Mouse (Mus musculus): ENCODE results near the gene Gm38392. TPM values are rescaled to one million over a fixed set of nuclear protein-coding genes. Genes with fewer than 3 reads are reported as not detected.
"Not testable (repeated sequence)": the region's sequence is repeated elsewhere in the genome, so short reads cannot be mapped to it uniquely, and the experiment has no call there.

Gm38392 gene
- polyA plus RNA-seq, 1 experiment from 2014 or later, result 0.20 TPM

- WGBS (ENCODE audit: insufficient replicate concordance), result under 1% methylated on average over 44 of the region's 44 CpGs
- Histone ChIP-seq H3K9me3 (replicated peaks) (no peaks in the 10 kb centered on the region), H3K27ac (peak within 1 kb of the TSS; percentile 94), H3K27me3 (replicated peaks) (no peaks in the 10 kb centered on the region), H3K9ac (peak within 1 kb of the TSS; percentile 80), H3K36me3 (peaks cover 35% of the 10 kb centered on the region), H3K4me1 (peaks cover 27% of the 10 kb centered on the region), H3K4me3 (peak within 1 kb of the TSS; percentile 72), H3K4me2 (peak within 1 kb of the TSS; percentile 79)
- peak; percentile 97 for ATAC-seq
These were observed 9.7 kb upstream of the Gm38392 start, which contains the start of the genes Tsacc and Cct3 for GRCm38 (mm10) chr3:88296561-88297318. Tsacc (minus strand) TSS chr3:88296999. Cct3 (plus strand) TSS chr3:88297116.

GRCm38 (mm10) chr3:88296110-88296560 lies 9.1 kb upstream of the Gm38392 start:
- Histone ChIP-seq H3K27ac (peak overlapping the region; percentile 94), H3K4me2 (peak overlapping the region; percentile 76), H3K9ac (peak overlapping the region; percentile 71), H3K27me3 (replicated peaks) (no peaks in the 10 kb centered on the region), H3K9me3 (replicated peaks) (no peaks in the 10 kb centered on the region), H3K4me1 (peaks cover 27% of the 10 kb centered on the region), H3K4me3 (peak overlapping the region; percentile 72), H3K36me3 (peaks cover 29% of the 10 kb centered on the region)
- WGBS (ENCODE audit: insufficient replicate concordance), result under 1% methylated on average over 12 of the region's 12 CpGs
- ATAC-seq, result no peak

GRCm38 (mm10) chr3:88295272-88295671 lies 8.3 kb upstream of the Gm38392 start:
- Histone ChIP-seq H3K9ac (peak overlapping the region; percentile 71), H3K27ac (0 out of 2 replicates have a peak overlapping the region, but pooled peaks have one; percentile 94), H3K36me3 (peaks cover 20% of the 10 kb centered on the region), H3K4me3 (peak overlapping the region; percentile 72), H3K4me2 (peak overlapping the region; percentile 76), H3K4me1 (peaks cover 27% of the 10 kb centered on the region)
- not testable (repeated sequence) for ATAC-seq; H3K27me3 ChIP-seq (replicated peaks); H3K9me3 ChIP-seq (replicated peaks)
- WGBS (ENCODE audit: insufficient replicate concordance), result 68% methylated on average over 1 of the region's 1 CpGs

GRCm38 (mm10) chr3:88291970-88292369 lies 5.0 kb upstream of the Gm38392 start:
- no peak for ATAC-seq
- Histone ChIP-seq H3K9me3 (replicated peaks) (no peaks in the 10 kb centered on the region), H3K4me2 (no peak overlapping the region), H3K4me1 (peaks cover 8% of the 10 kb centered on the region), H3K4me3 (no peak overlapping the region), H3K27me3 (replicated peaks) (no peaks in the 10 kb centered on the region), H3K36me3 (no peaks in the 10 kb centered on the region), H3K27ac (no peak overlapping the region), H3K9ac (no peak overlapping the region)
- 51% methylated on average over 4 of the region's 4 CpGs for WGBS (ENCODE audit: insufficient replicate concordance)

- H3K4me2 ChIP-seq; H3K9ac ChIP-seq; H3K27me3 ChIP-seq (replicated peaks); ATAC-seq; H3K27ac ChIP-seq; H3K9me3 ChIP-seq (replicated peaks); H3K4me3 ChIP-seq; H3K4me1 ChIP-seq; H3K36me3 ChIP-seq: not testable (repeated sequence)
- 67% methylated on average over 10 of the region's 10 CpGs for WGBS (ENCODE audit: insufficient replicate concordance)
These were observed 1.2 kb upstream of the Gm38392 start for GRCm38 (mm10) chr3:88288133-88288713.

GRCm38 (mm10) chr3:88285565-88285895 lies 1.5 kb downstream of the Gm38392 start:
- H3K9me3 ChIP-seq (replicated peaks); ATAC-seq; H3K9ac ChIP-seq; H3K36me3 ChIP-seq; H3K4me2 ChIP-seq; H3K27me3 ChIP-seq (replicated peaks); H3K4me3 ChIP-seq; H3K4me1 ChIP-seq; H3K27ac ChIP-seq: not testable (repeated sequence)
- WGBS (ENCODE audit: insufficient replicate concordance), result no CpG with 5 or more reads among the region's 2 CpGs

- 83% methylated on average over 14 of the region's 14 CpGs for WGBS (ENCODE audit: insufficient replicate concordance)
- H3K9ac ChIP-seq; H3K4me2 ChIP-seq; H3K9me3 ChIP-seq (replicated peaks); H3K27me3 ChIP-seq (replicated peaks); H3K36me3 ChIP-seq; H3K4me1 ChIP-seq; H3K4me3 ChIP-seq; ATAC-seq; H3K27ac ChIP-seq: not testable (repeated sequence)
These were observed 2.0 kb downstream of the Gm38392 start for GRCm38 (mm10) chr3:88284815-88285564.

GRCm38 (mm10) chr3:88281141-88281916 lies 5.7 kb downstream of the Gm38392 start:
- ATAC-seq; H3K27ac ChIP-seq; H3K9me3 ChIP-seq (replicated peaks); H3K4me3 ChIP-seq; H3K4me2 ChIP-seq; H3K4me1 ChIP-seq; H3K9ac ChIP-seq; H3K36me3 ChIP-seq; H3K27me3 ChIP-seq (replicated peaks): not testable (repeated sequence)
- WGBS (ENCODE audit: insufficient replicate concordance), result 64% methylated on average over 11 of the region's 11 CpGs

GRCm38 (mm10) chr3:88280035-88280434 lies 7.0 kb downstream of the Gm38392 start:
- Histone ChIP-seq H3K4me3 (no peak overlapping the region), H3K9me3 (replicated peaks) (no peaks in the 10 kb centered on the region), H3K9ac (no peak overlapping the region), H3K36me3 (peaks cover under 1% of the 10 kb centered on the region; the same call in 1 of the 2 replicates), H3K4me2 (no peak overlapping the region), H3K4me1 (no peaks in the 10 kb centered on the region), H3K27me3 (replicated peaks) (no peaks in the 10 kb centered on the region), H3K27ac (no peak overlapping the region)
- 72% methylated on average over 2 of the region's 2 CpGs for WGBS (ENCODE audit: insufficient replicate concordance)
- ATAC-seq, result no peak

- no peaks in the 10 kb centered on the region for H3K4me1 ChIP-seq
- ATAC-seq, result no peak
- H3K9me3 ChIP-seq (replicated peaks), result no peaks in the 10 kb centered on the region
- H3K27me3 ChIP-seq (replicated peaks), result no peaks in the 10 kb centered on the region
- no peak overlapping the region for H3K27ac ChIP-seq
- no peak overlapping the region for H3K4me3 ChIP-seq
- WGBS (ENCODE audit: insufficient replicate concordance), result 34% methylated on average over 7 of the region's 7 CpGs
- no peak overlapping the region for H3K4me2 ChIP-seq
- H3K9ac ChIP-seq, result no peak overlapping the region
- H3K36me3 ChIP-seq, result no peaks in the 10 kb centered on the region
These were observed 10.4 kb downstream of the Gm38392 start for GRCm38 (mm10) chr3:88276529-88277143.

DNA sequence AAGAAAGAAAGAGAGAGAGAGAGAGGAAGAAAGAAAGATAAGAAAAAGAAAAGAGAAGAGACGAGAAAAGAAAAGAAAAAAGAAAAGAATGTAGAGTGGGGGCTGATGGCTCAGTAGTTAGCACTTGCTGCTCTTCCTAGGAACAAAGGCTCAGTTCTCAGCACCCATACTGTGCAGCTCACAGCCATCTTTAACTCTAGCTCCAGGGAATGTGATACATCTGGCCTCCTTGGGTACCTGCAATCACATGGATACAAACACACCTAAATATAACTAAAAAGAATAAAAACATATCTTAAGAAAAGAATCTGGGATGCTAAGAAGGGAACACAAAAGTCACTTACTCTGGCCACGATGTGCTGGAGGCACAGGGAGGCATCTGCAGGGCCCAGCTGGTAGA lies 10.9 kb downstream of the Gm38392 start:
- H3K4me1 ChIP-seq, result no peaks in the 10 kb centered on the region
- no peaks in the 10 kb centered on the region; the same call in 1 of the 2 replicates for H3K27me3 ChIP-seq (replicated peaks)

More for the DNA sequence above, 10.9 kb downstream of the Gm38392 start:
- ATAC-seq, result no peak
- H3K27ac ChIP-seq, result no peak overlapping the region
- H3K9ac ChIP-seq, result no peak overlapping the region
- no peak overlapping the region for H3K4me3 ChIP-seq
- H3K4me2 ChIP-seq, result no peak overlapping the region
- WGBS (ENCODE audit: insufficient replicate concordance), result 52% methylated on average over 2 of the region's 2 CpGs
- H3K36me3 ChIP-seq, result no peaks in the 10 kb centered on the region
- no peaks in the 10 kb centered on the region for H3K9me3 ChIP-seq (replicated peaks)
